Mouse (Mus musculus): ENCODE data around the gene Rpl6.
"Not testable (repeated sequence)": the region's sequence is repeated elsewhere in the genome, so short reads cannot be mapped to it uniquely, and the experiment has no call there.

The Rpl6 gene

GRCm38 (mm10) chr5:121196764-121197163 lies 7.5 kb upstream of the Rpl6 start:
- DNase-seq (ENCODE audit: low spot score in 2 of 2) = no peak

DNA sequence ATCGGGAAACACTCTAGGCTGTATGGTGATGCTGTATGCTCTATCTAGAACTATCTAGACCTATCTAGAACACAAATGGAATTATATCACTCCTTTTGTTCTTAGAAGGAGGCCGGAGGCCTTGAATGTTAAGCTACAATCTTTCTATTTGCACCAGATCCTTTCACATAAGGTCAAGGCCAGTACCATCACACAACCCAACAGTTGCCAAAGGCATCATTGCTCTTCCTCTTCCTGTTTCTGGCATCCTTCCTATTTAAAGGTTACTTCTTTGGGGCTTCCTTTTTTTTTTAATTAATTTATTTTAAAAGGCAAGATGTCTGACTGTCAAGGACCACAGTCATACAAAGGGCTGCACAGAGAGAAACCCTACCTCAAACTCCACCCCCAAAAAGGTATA lies 6.9 kb upstream of the Rpl6 start:
- DNase-seq (ENCODE audit: low spot score in 2 of 2) = no peak

DNA sequence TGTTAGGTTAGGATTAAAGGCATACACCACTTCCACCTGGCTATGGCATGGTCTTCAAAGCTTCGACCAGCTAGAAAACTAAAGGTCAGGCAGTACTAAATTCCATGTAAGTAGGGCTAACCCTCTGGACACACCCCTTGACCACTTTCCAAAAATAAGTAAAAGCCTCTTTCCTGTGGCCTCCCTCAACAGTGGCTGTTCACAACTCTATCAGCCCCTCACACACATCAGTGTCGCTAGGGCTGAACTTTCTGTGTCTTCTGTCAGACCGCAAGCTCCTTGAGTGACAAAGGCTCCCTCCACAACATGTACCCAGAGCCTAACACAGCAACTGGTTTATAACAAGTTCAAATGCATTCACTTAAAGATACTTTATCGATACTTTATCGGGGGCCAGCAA lies 5.9 kb upstream of the Rpl6 start:
- DNase-seq (ENCODE audit: low spot score in 2 of 2) = no peak

- no peak for DNase-seq (ENCODE audit: low spot score in 2 of 2)
Measured at GRCm38 (mm10) chr5:121201739-121202138, 2.5 kb upstream of the Rpl6 start.

GRCm38 (mm10) chr5:121202467-121202866 lies 1.8 kb upstream of the Rpl6 start:
- DNase-seq (ENCODE audit: low spot score in 2 of 2) = no peak

DNA sequence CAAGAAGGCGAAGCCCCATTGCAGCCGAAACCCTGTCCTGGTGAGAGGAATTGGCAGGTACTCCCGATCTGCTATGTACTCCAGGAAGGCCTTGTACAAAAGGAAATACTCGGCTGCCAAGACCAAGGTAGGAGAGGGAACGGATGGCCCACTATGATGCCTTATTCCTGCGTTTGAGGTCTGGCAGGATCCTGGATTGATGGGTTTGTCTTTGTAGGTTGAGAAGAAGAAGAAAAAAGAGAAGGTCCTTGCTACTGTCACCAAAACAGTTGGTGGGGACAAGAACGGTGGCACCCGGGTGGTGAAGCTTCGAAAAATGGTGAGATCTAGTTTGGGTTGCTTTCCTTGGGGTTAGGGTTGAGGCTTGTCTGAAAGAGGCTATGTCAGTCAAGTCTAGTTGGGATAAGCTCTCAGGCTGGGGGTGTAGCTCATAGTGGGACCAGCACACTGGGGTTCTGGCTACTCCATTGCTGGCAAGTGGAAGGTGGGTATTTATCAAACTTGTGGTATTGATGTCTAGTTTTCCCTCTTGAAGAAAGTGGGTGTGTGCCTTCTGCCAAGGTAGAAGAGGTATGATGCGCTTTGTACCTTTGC lies 1.4 kb downstream of the Rpl6 start:
- not testable (repeated sequence) for DNase-seq (ENCODE audit: low spot score in 2 of 2)

DNA sequence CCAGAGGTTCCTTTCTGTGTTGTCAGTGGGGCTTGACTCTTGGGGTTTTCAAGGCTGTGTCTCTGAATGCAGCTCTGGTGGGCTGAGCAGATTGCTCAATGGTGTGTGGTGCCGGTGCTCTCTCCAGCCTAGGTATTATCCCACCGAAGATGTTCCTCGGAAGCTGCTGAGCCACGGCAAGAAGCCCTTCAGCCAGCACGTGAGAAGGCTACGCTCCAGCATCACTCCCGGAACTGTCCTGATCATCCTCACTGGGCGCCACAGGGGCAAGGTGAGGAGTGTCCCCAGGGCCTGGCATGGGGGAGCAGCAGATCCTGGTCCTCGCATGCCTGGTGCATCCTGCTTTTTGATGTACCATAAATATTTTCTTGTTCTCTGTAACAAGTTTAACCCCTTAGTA lies 2.3 kb downstream of the Rpl6 start:
- DNase-seq (ENCODE audit: low spot score in 2 of 2) = no peak

GRCm38 (mm10) chr5:121206984-121207383 lies 2.7 kb downstream of the Rpl6 start:
- no peak for DNase-seq (ENCODE audit: low spot score in 2 of 2)

- DNase-seq (ENCODE audit: low spot score in 2 of 2) = no peak
Measured at GRCm38 (mm10) chr5:121209755-121210600, 5.7 kb downstream of the Rpl6 start.

GRCm38 (mm10) chr5:121210601-121210924 lies 6.3 kb downstream of the Rpl6 start:
- no peak for DNase-seq (ENCODE audit: low spot score in 2 of 2)

DNA sequence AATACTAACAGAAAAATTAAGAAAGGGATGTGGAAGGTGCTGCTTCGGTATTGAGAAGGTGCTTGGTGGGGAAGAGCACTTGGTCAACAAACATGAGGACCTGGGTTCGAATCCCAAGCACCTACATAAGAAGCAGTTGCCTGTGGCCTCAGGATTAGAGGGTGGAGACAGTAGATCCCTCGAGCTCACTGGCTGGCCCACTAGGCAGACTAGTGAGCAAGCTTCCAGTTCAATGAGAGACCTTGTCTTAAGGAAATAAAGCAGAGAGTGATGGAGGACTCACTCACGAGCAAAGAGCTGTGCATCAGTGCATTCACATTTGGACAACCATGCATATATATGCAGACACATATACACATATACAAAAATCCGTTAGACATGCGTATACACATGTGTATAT lies 7.8 kb downstream of the Rpl6 start:
- DNase-seq (ENCODE audit: low spot score in 2 of 2) = no peak

- DNase-seq (ENCODE audit: low spot score in 2 of 2) = no peak
Measured at GRCm38 (mm10) chr5:121214707-121215106, 10.4 kb downstream of the Rpl6 start.

DNA sequence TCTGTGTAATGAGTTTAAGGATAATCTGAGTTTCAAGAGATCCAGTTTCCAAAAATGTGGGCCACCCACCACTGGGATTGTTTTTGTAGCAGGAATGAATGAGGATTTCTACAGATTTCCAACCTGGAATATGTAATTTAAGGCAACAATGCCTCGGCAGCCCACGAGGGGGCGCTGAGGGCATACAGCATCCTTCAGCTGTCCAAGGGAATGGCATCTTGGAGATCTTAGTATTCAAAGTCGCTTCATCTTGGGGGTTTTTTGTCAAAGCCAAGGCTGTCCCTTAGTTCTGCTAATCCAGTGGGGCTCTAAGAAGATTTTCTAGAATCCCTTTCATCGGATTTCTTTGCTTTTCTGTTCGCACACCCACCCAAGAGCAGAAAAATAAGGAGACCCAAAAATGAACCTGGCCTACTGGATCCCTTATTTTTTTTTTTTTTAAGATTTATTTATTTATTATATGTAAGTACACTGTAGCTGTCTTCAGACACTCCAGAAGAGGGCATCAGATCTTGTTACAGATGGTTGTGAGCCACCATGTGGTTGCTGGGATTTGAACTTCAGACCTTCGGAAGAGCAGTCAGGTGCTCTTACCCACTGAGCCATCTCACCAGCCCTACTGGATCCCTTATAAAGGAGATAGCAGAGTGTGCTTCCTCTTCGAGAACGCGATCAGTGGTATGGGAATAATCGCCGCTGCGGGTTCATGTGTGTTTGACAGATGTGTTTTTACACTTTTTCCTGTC lies 11.3 kb downstream of the Rpl6 start:
- DNase-seq (ENCODE audit: low spot score in 2 of 2) = peak; percentile 46 to 76

DNA sequence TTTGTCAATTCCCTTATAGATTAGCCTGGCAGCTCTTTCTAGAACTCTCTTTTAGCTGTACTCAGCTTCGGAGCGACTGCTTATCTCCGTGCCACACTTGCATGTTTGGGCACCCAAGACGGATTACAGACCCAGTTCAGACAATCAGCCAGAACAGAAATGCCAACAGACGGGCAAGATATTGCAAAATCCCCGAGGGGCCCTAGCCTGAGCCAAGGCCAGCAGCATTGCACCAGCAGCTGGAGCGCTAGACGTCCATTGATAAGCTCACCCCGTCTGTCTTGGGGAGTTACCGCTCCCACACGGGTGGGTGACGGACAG lies 11.8 kb downstream of the Rpl6 start:
- no peak for DNase-seq (ENCODE audit: low spot score in 2 of 2)

GRCm38 (mm10) chr5:121216584-121217312 lies 12.5 kb downstream of the Rpl6 start:
- not testable (repeated sequence) for DNase-seq (ENCODE audit: low spot score in 2 of 2)

- DNase-seq (ENCODE audit: low spot score in 2 of 2) = no peak
Measured at GRCm38 (mm10) chr5:121217313-121217634, 13.0 kb downstream of the Rpl6 start.

DNA sequence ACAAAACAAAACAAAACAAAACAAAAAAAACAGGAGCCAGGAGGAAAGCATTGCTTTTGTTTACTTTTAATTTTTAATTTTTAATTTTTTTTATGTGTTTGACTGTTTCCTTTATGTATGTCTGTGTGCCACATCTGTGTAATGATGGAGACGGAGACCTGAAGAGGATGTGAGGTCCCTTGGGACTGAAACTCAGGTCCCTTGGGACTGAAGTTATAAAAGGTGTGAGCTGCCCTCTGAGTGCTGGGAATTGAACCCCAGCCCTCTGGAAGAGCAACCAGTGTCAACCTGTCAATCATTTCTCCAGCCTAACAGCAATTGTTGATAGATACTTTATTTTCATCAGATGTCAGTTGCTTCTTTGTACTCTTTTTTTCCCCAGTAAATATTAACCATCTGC lies 14.9 kb downstream of the Rpl6 start:
- no peak for DNase-seq (ENCODE audit: low spot score in 2 of 2)

- peak; percentile 88 to 96 for DNase-seq (ENCODE audit: low spot score in 2 of 2)
Measured at GRCm38 (mm10) chr5:121219980-121220731, 15.9 kb downstream of the Rpl6 start, which contains the start of gene Hectd4. TSS of gene Hectd4 (plus strand) at chr5:121220219.

- no peak for DNase-seq (ENCODE audit: low spot score in 2 of 2)
Measured at GRCm38 (mm10) chr5:121220732-121221301, 16.5 kb downstream of the Rpl6 start.

DNA sequence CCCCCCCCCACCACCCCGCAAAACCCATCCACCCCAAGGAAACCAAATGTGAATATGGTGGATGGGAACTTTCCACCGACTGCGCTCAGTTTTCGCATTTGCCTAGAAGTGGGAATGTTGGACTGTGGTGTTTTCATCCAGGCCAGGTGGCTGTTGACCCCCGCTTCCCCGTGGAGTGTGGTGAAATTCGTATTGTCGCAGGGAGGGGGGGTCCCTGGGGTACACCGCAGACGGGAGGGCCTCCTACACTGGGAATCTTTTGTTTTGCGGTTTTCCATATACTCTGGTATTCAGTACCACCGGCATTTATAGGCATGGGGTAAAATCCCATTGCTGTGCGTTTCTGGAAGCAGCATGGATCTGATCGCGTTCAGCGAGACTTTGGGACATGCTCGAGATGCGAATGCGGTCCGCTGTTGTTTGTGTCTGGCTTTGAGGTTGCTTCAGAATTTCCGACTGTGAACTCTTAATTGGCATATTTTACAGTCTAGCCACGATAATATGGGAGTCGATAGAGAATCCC lies 17.1 kb downstream of the Rpl6 start:
- no peak for DNase-seq (ENCODE audit: low spot score in 2 of 2)

GRCm38 (mm10) chr5:121224020-121224419 lies 19.7 kb downstream of the Rpl6 start:
- DNase-seq (ENCODE audit: low spot score in 2 of 2) = not testable (repeated sequence)
